Mouse (Mus musculus) intestine, embryonic 14.5 days (tissue): Measurements from ENCODE around the gene Cyp4a32. TPM values are rescaled to one million over a fixed set of nuclear protein-coding genes. Genes with fewer than 3 reads are reported as not detected.
"Not testable (repeated sequence)": the region's sequence is repeated elsewhere in the genome, so short reads cannot be mapped to it uniquely, and the experiment has no call there.

ENCODE experiments used
- ATAC-seq: fragments of 200-750 bp; cut with Nextera tagmentation; replicated peaks from 2 replicates; pipeline ENCODE4 v1.8.0; 2017; ENCODE audit warnings: low read depth, moderate number of reproducible peaks, moderate TSS enrichment, moderate library complexity; ENCODE audit not compliant: low FRiP score, low TSS enrichment
- DNase-seq: peaks from one replicate; pipeline ENCODE4 v3.0.0-alpha.2; 2018; ENCODE audit warnings: low spot score
- H3K27ac ChIP-seq: fragments of 300-500 bp; sonication (generic); 2 replicates; pipeline ENCODE4 v1.5.1; 2014; ENCODE audit warnings: low read depth, mild to moderate bottlenecking, control low read depth
- H3K27me3 ChIP-seq: fragments of 300-500 bp; sonication (generic); replicated peaks from 2 replicates; pipeline ENCODE4 v1.6.1; 2014; ENCODE audit warnings: low read length, control low read depth; ENCODE audit not compliant: control insufficient read depth, insufficient read depth
- H3K36me3 ChIP-seq: fragments of 300-500 bp; sonication (generic); 2 replicates; pipeline ENCODE4 v1.6.1; 2014; ENCODE audit warnings: low read length, control low read depth; ENCODE audit not compliant: control insufficient read depth, insufficient read depth
- H3K4me1 ChIP-seq: fragments of 300-500 bp; sonication (generic); replicated peaks from 2 replicates; pipeline ENCODE4 v1.6.1; 2014; ENCODE audit warnings: low read length, control low read depth, mixed read lengths; ENCODE audit not compliant: control insufficient read depth, insufficient read depth
- H3K4me2 ChIP-seq: fragments of 300-500 bp; sonication (generic); 2 replicates; pipeline ENCODE4 v1.6.1; 2014; ENCODE audit warnings: low read length
- H3K4me3 ChIP-seq: fragments of 300-500 bp; sonication (generic); 2 replicates; pipeline ENCODE4 v1.5.1; 2014; ENCODE audit warnings: low read depth, low read length, control low read depth, mixed read lengths
- H3K9ac ChIP-seq: fragments of 300-500 bp; sonication (generic); 2 replicates; pipeline ENCODE4 v1.6.1; 2014; ENCODE audit warnings: mild to moderate bottlenecking, low read length
- H3K9me3 ChIP-seq: fragments of 300-500 bp; sonication (generic); 2 replicates; pipeline ENCODE4 v1.6.1; 2016; ENCODE audit warnings: low read length, control low read depth; ENCODE audit not compliant: control insufficient read depth
- WGBS: fragments of 180-500 bp; shearing (Covaris S2); extraction: QIAGEN DNeasy Blood & Tissue Kit; methylation state at CpG from one replicate; pipeline ENCODE4 v1.1.7; 2014; 5-methylcytosine and 5-hydroxymethylcytosine counted together
- polyA plus RNA-seq: library from polyadenylated mRNA; unstranded; fragments of >200 nt; fragmentation: Nextera tagmentation; extraction: Ambion mirVana; gene quantifications from 2 replicates; pipeline ENCODE4 v1.2.1, GENCODE M21; 2014

Gene Cyp4a32
- not detected in 2 replicates for polyA plus RNA-seq

- ATAC-seq, H3K9ac ChIP-seq, H3K27ac ChIP-seq, H3K9me3 ChIP-seq, H3K27me3 ChIP-seq, H3K4me3 ChIP-seq, DNase-seq, H3K4me2 ChIP-seq, H3K4me1 ChIP-seq, H3K36me3 ChIP-seq: not testable (repeated sequence)
- 85% methylated on average over 8 of the region's 8 CpGs for WGBS
Measured at GRCm38 (mm10) chr4:115600611-115601010, at the start of gene Cyp4a32. Cyp4a32 (plus strand) TSS chr4:115600969.

DNA sequence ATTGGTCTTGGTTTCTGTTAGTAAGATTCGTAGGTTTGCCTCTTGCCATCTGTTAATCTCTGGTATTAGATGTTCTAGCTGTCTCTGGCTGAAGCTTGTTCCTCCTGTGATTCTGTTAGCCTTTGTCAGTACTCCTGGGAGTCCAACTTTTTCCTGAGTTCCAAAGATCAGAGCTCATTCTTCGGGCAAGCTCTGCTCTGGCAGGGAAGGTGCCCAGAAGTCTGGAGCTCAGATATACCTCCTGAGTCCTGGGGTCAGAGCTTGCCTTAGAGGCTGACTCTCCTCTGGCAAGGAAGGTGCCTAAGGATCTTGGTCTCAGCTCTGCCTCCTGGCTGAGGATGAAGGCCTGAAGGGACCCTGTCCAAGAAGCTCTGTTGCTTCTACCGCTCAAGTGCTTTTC lies 48.0 kb upstream of the Cyp4a32 start:
- Histone ChIP-seq H3K9me3 (no peaks in the 10 kb centered on the region), H3K36me3 (no peaks in the 10 kb centered on the region), H3K4me2 (no peak overlapping the region), H3K27ac (no peak overlapping the region), H3K4me1 (no peaks in the 10 kb centered on the region), H3K27me3 (no peaks in the 10 kb centered on the region), H3K4me3 (no peak overlapping the region), H3K9ac (no peak overlapping the region)
- WGBS: 87% methylated on average over 3 of the region's 3 CpGs
- ATAC-seq: no peak
- DNase-seq: no peak

DNA sequence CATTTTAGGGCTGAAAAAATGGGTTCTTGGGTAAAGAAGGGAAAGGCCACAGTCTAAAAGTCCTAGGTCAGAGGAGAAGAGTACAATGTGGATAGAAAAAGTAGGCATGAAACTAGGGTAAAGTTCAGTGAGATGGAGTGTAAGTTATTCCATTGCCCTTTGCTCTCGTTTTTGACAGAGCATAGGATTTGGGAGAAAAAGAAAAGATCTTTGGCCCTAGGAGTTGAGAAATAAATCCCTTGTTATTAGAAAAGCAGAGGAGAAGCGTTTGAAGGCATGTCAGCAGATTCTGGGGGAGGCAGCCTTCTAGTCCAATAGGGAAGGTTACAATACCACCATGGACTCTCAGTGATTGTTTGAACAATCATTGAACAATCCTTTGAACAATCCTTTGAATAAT lies 45.3 kb upstream of the Cyp4a32 start:
- Histone ChIP-seq H3K27me3 (no peaks in the 10 kb centered on the region), H3K4me3 (no peak overlapping the region), H3K9ac (no peak overlapping the region), H3K4me2 (no peak overlapping the region), H3K9me3 (no peaks in the 10 kb centered on the region), H3K4me1 (no peaks in the 10 kb centered on the region), H3K36me3 (no peaks in the 10 kb centered on the region), H3K27ac (no peak overlapping the region)
- no peak for ATAC-seq
- no peak for DNase-seq
- WGBS: 65% methylated on average over 2 of the region's 2 CpGs

DNA sequence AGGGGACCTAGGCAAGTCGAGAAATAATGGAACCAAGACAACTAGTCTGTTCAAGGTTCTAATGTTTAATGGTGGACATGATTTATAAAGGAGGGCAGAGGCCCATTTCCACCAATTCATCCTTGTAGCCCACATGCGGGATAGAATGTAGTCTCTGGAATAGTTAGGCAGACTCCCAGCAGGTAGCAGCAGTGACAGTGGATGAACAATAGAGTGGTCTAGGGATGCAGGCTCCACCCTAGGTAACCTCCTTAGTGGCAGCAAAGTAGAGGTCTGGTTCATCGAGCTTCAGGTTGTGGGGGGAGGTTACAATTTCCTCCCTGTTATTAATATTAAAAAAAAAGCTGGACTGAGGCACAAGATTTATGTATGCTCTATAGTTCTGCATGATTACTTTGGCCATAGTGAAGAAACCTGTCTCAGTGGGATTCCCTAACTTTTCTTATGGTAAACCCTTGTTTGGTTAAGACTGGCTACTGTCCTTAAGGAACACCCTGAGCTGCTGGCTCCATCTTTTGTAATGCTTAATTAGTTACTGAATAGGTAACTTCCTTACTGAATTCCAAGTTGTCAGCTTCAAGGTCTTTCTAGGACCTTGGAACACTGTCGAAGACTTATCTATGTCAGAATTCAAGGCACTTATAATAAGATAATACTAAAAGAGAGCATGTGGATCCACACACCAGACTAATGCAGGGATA lies 42.8 kb upstream of the Cyp4a32 start:
- Histone ChIP-seq H3K4me1 (no peaks in the 10 kb centered on the region), H3K4me2 (no peak overlapping the region), H3K4me3 (no peak overlapping the region), H3K27ac (no peak overlapping the region), H3K36me3 (no peaks in the 10 kb centered on the region), H3K9ac (no peak overlapping the region), H3K27me3 (no peaks in the 10 kb centered on the region), H3K9me3 (no peaks in the 10 kb centered on the region)
- ATAC-seq (no peak), DNase-seq (no peak)
- WGBS: 70% methylated on average over 4 of the region's 4 CpGs

GRCm38 (mm10) chr4:115561236-115561635 lies 39.5 kb upstream of the Cyp4a32 start:
- H3K27ac ChIP-seq, H3K36me3 ChIP-seq, H3K9ac ChIP-seq, DNase-seq, H3K9me3 ChIP-seq, H3K4me1 ChIP-seq, ATAC-seq, H3K4me2 ChIP-seq, H3K4me3 ChIP-seq, H3K27me3 ChIP-seq: not testable (repeated sequence)
- 62% methylated on average over 5 of the region's 5 CpGs for WGBS

GRCm38 (mm10) chr4:115563401-115563800 lies 37.4 kb upstream of the Cyp4a32 start, which contains the start of gene Cyp4a31:
Cyp4a31 (plus strand) TSS chr4:115563649.
- WGBS: 77% methylated on average over 3 of the region's 3 CpGs
- no peaks in the 10 kb centered on the region for H3K36me3 ChIP-seq
- no peaks in the 10 kb centered on the region for H3K4me1 ChIP-seq
- no peak within 1 kb of the TSS for H3K27ac ChIP-seq
- no peak within 1 kb of the TSS for H3K9ac ChIP-seq
- H3K4me3 ChIP-seq: no peak within 1 kb of the TSS
- DNase-seq: no peak
- ATAC-seq: no peak
- no peaks in the 10 kb centered on the region for H3K9me3 ChIP-seq
- H3K27me3 ChIP-seq: no peaks in the 10 kb centered on the region
- no peak within 1 kb of the TSS for H3K4me2 ChIP-seq

DNA sequence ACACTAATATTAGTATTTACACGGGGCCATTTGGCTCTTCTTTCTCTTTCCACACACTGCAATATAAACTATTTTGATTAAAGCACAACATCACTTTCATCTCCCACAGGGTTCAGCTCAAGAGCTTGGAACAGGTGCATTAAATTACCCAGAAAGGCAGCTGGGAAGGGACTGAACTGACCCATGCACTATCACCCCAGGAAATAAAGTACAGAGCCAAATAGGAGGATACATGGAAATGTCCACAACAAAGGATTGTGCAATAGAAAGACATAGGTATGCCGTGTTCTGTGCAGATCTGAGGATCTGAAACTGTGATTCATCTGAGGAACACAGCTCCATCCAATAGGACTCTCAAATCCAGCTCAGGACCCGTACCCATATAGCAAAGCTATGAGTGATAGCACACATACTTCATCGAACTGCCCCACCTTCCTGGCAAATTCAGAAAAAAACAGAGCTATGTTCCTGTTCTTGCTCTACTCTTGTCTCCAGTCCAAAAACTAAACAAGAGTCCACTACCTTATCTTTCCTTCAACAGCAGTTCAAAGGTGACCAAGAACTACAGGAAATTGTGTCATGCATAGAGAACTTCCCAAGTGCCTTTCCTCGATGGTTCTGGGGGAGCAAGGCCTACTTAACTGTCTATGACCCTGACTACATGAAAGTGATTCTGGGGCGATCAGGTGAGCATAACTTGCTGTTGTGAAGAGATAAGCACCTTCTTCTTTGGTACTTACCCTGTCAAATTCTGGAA lies 36.1 kb upstream of the Cyp4a32 start:
- not testable (repeated sequence) for ATAC-seq, H3K27me3 ChIP-seq, H3K4me3 ChIP-seq, H3K4me2 ChIP-seq, H3K9me3 ChIP-seq, DNase-seq, H3K4me1 ChIP-seq, H3K27ac ChIP-seq, H3K9ac ChIP-seq, H3K36me3 ChIP-seq
- WGBS: 79% methylated on average over 6 of the region's 6 CpGs

DNA sequence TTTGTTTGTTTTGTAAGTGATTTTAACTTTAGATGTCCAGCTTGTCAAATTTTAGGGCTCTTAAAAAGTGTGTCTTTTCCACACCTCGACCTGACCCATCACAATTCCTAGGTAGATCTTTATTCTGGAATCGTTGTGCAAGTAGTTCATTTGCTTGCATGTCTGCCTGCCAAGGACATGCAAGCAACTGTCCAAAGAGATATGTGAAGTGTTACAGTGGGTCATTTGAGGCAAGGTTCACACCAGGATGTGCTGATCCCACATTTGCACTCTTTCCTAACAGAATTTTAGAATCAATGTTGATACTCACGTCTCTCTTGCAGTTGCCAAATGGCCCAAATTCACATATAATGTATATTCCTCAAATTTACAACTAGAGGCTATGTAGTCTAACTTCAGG lies 25.5 kb upstream of the Cyp4a32 start:
- Histone ChIP-seq H3K27ac (no peak overlapping the region), H3K4me3 (no peak overlapping the region), H3K36me3 (no peaks in the 10 kb centered on the region), H3K4me2 (no peak overlapping the region), H3K27me3 (no peaks in the 10 kb centered on the region), H3K4me1 (no peaks in the 10 kb centered on the region), H3K9ac (no peak overlapping the region), H3K9me3 (no peaks in the 10 kb centered on the region)
- WGBS: 76% methylated on average over 3 of the region's 3 CpGs
- ATAC-seq: no peak
- DNase-seq: no peak

GRCm38 (mm10) chr4:115575776-115576175 lies 25.0 kb upstream of the Cyp4a32 start:
- Histone ChIP-seq H3K9me3 (no peaks in the 10 kb centered on the region), H3K27me3 (no peaks in the 10 kb centered on the region), H3K4me1 (no peaks in the 10 kb centered on the region), H3K9ac (no peak overlapping the region), H3K4me3 (no peak overlapping the region), H3K36me3 (no peaks in the 10 kb centered on the region), H3K27ac (no peak overlapping the region), H3K4me2 (no peak overlapping the region)
- no peak for DNase-seq
- WGBS: 84% methylated on average over 2 of the region's 2 CpGs
- no peak for ATAC-seq
